Comparison of ENCODE assay signal across 8 mouse cellular contexts in the genomic region with DNA sequence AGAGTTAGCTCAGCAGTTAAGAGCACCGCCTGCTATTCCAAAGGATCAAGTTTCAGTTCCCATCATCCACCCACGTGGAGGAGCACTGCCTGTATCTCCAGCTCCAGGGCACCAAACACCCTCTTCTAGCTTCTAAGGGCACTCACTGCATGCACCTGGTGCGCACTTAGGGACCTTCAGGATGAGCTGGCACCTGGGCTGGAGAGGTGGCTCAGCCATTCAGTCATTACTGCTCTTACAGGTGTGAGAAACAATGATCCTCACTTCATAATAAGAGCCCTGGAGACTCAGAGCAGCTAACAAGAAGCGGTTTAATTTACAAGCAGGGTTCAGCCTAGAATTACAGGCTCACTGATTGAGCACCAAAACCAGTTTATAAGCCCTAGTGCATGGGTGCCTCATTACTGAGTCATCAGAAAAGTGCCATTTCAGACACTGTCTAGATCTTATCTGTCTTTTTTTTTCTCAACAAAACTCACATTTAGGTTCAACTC. TPM values are rescaled to one million over a fixed set of nuclear protein-coding genes. Genes with fewer than 3 reads are reported as not detected.
DNase-seq lines count a peak whose midpoint lies in the region; ATAC-seq and TF ChIP-seq lines count a peak whose summit lies in the region.

No protein-coding gene starts in this region.

- no peaks in the 10 kb centered on the region for H3K9me3 ChIP-seq in hindbrain, embryonic 11.5 days (ENCODE audit: control insufficient read depth, low read length)
- H3K9me3 ChIP-seq in hindbrain, embryonic 14.5 days (ENCODE audit: control insufficient read depth, low read length) = no peaks in the 10 kb centered on the region
- no peaks in the 10 kb centered on the region for H3K9me3 ChIP-seq in ES-E14 (ENCODE audit: control insufficient read depth, insufficient read depth, low read depth, low read length)
- no peaks in the 10 kb centered on the region for H3K9me3 ChIP-seq in hindbrain, embryonic 13.5 days

- no peak for ATAC-seq in hindbrain, embryonic 11.5 days (ENCODE audit: low FRiP score)
- ATAC-seq in hindbrain, embryonic 14.5 days (ENCODE audit: low FRiP score) = no peak
- no peak for ATAC-seq in hindbrain, embryonic 13.5 days (ENCODE audit: low FRiP score)

- DNase-seq in hindbrain, embryonic 11.5 days (ENCODE audit: low spot score) = peak; percentile 32
- no peak for DNase-seq in hindbrain, embryonic 14.5 days (ENCODE audit: low spot score)
- DNase-seq in ES-E14 (ENCODE audit: low read depth, low spot score) = no peak
- peak; percentile 47 for DNase-seq in lung, postnatal 36 days
- no peak for DNase-seq in ovary, postnatal 14 days (ENCODE audit: low spot score)
- DNase-seq in frontal cortex, postnatal 36 days (ENCODE audit: low spot score in 2 of 2) = no peak
- DNase-seq in left cerebral cortex, postnatal 25 days (ENCODE audit: low spot score in 2 of 2) = no peak

- peaks cover 4% of the 10 kb centered on the region; the same call in 1 of the 2 replicates for H3K4me1 ChIP-seq in hindbrain, embryonic 11.5 days (replicated peaks; ENCODE audit: control insufficient read depth, insufficient read depth, low read length)
- H3K4me1 ChIP-seq in hindbrain, embryonic 14.5 days (replicated peaks; ENCODE audit: control insufficient read depth, insufficient read depth, low read length) = no peaks in the 10 kb centered on the region
- peaks cover 2 to 3% of the 10 kb centered on the region in 2 experiments; a peak in 3 of 4 replicates for H3K4me1 ChIP-seq in ES-E14 (ENCODE audit: control insufficient read depth in 2 of 2, insufficient read depth in 2 of 2, low read length in 2 of 2, poor library complexity in 1 of 2)
- peaks cover 8% of the 10 kb centered on the region; the same call in 1 of the 2 replicates for H3K4me1 ChIP-seq in hindbrain, embryonic 13.5 days (replicated peaks)

- 3% methylated on average over 4 of the region's 4 CpGs for WGBS in hindbrain, embryonic 11.5 days
- WGBS in hindbrain, embryonic 14.5 days = 12% methylated on average over 4 of the region's 4 CpGs
- 2% methylated on average over 4 of the region's 4 CpGs for WGBS in hindbrain, embryonic 13.5 days

- H3K4me3 ChIP-seq in hindbrain, embryonic 11.5 days (ENCODE audit: low read depth, low read length) = no peak overlapping the region
- no peak overlapping the region for H3K4me3 ChIP-seq in hindbrain, embryonic 14.5 days (replicated peaks; ENCODE audit: low read length)
- H3K4me3 ChIP-seq in ES-E14 (ENCODE audit: insufficient read depth in 1 of 2, low read depth in 1 of 2, low read length in 2 of 2, poor library complexity in 1 of 2, severe bottlenecking in 1 of 2) = peak overlapping the region; percentile 18 to 34; a peak in 2 of 4 replicates
- H3K4me3 ChIP-seq in hindbrain, embryonic 13.5 days = no peak overlapping the region

- H3K36me3 ChIP-seq in hindbrain, embryonic 11.5 days (ENCODE audit: control insufficient read depth, insufficient read depth, low read length) = no peaks in the 10 kb centered on the region
- no peaks in the 10 kb centered on the region for H3K36me3 ChIP-seq in hindbrain, embryonic 14.5 days (replicated peaks; ENCODE audit: control insufficient read depth, insufficient read depth)
- H3K36me3 ChIP-seq in ES-E14 (ENCODE audit: control insufficient read depth, insufficient read depth, low read length, poor library complexity, severe bottlenecking) = no peaks in the 10 kb centered on the region
- no peaks in the 10 kb centered on the region for H3K36me3 ChIP-seq in hindbrain, embryonic 13.5 days

- H3K27me3 ChIP-seq in hindbrain, embryonic 11.5 days (ENCODE audit: control insufficient read depth, insufficient read depth, low read length) = no peaks in the 10 kb centered on the region
- no peaks in the 10 kb centered on the region for H3K27me3 ChIP-seq in hindbrain, embryonic 14.5 days (ENCODE audit: control insufficient read depth, insufficient read depth, low read length)
- no peaks in the 10 kb centered on the region for H3K27me3 ChIP-seq in hindbrain, embryonic 13.5 days

- intact Hi-C loops in left cerebral cortex, postnatal 25 days (cut with DNase I) = no loop called here

- no peak overlapping the region for H3K27ac ChIP-seq in hindbrain, embryonic 11.5 days (ENCODE audit: low read depth, low read length)
- no peak overlapping the region for H3K27ac ChIP-seq in hindbrain, embryonic 14.5 days
- no peak overlapping the region for H3K27ac ChIP-seq in ES-E14 (ENCODE audit: insufficient read depth, low read depth, low read length, poor library complexity, severe bottlenecking)
- H3K27ac ChIP-seq in hindbrain, embryonic 13.5 days = no peak overlapping the region

- H3K9ac ChIP-seq in hindbrain, embryonic 11.5 days (ENCODE audit: low read depth, low read length) = no peak overlapping the region
- no peak overlapping the region for H3K9ac ChIP-seq in hindbrain, embryonic 14.5 days
- H3K9ac ChIP-seq in ES-E14 (ENCODE audit: insufficient read depth, low read depth, low read length, poor library complexity, severe bottlenecking) = peak overlapping the region; percentile 43; the same call in 1 of the 2 replicates
- no peak overlapping the region for H3K9ac ChIP-seq in hindbrain, embryonic 13.5 days

- in situ Hi-C loops in ES-E14 (cut with MboI; ENCODE audit: low sequenced_read_pairs in 2 of 2, unreplicated experiment in 2 of 2) = no loop called here

- no peak overlapping the region; the same call in 1 of the 2 replicates for H3K4me2 ChIP-seq in hindbrain, embryonic 11.5 days (replicated peaks; ENCODE audit: low read depth, low read length)
- H3K4me2 ChIP-seq in hindbrain, embryonic 14.5 days (replicated peaks) = no peak overlapping the region
- peak overlapping the region; percentile 18; the same call in 1 of the 2 replicates for H3K4me2 ChIP-seq in hindbrain, embryonic 13.5 days

TF ChIP-seq in ES-E14, 5 proteins besides CTCF, POLR2A, EP300 and RAD21:
- no peak for TF ChIP-seq CHD2 (IDR thresholded peaks at IDR 0.05; ENCODE audit: low read depth, low read length)
- TF ChIP-seq ZNF384 (IDR thresholded peaks at IDR 0.05; ENCODE audit: low read depth, low read length) = no peak
- no peak for TF ChIP-seq ZC3H11A (IDR thresholded peaks at IDR 0.05; ENCODE audit: borderline replicate concordance, low read depth, low read length)
- TF ChIP-seq HCFC1 (IDR thresholded peaks at IDR 0.05; ENCODE audit: borderline replicate concordance, insufficient read depth, low read length) = no peak
- no peak for TF ChIP-seq MAFK (IDR thresholded peaks at IDR 0.05; ENCODE audit: insufficient read depth, low read depth, low read length)

RNA-seq across cellular contexts. Expression of a gene that starts 37.7 kb away (rescaled TPM):
- 24.5 and 24.8 TPM in 2 replicates for polyA plus RNA-seq in hindbrain, embryonic 11.5 days (2014; fragmentation: Nextera tagmentation; extraction: Ambion mirVana)
- polyA plus RNA-seq in hindbrain, embryonic 14.5 days (2014; fragmentation: Nextera tagmentation; extraction: Ambion mirVana) = 21.8 and 24.7 TPM in 2 replicates
- 38.4 and 47.6 TPM in 2 replicates for total RNA-seq in ES-E14 (2012; rRNA removed)
- polyA plus RNA-seq in hindbrain, embryonic 13.5 days (2015; fragmentation: Nextera tagmentation; extraction: Ambion mirVana) = 13.7 and 19.6 TPM in 2 replicates
- total RNA-seq in left cerebral cortex, postnatal 25 days (2021) = 10 to 100 TPM; 33.4 to 39.3 TPM

RNA-seq across cellular contexts. Expression of a gene that starts 38.8 kb away (rescaled TPM):
- 12.5 and 17.0 TPM in 2 replicates for polyA plus RNA-seq in hindbrain, embryonic 11.5 days (2014; fragmentation: Nextera tagmentation; extraction: Ambion mirVana)
- 11.0 and 12.0 TPM in 2 replicates for polyA plus RNA-seq in hindbrain, embryonic 14.5 days (2014; fragmentation: Nextera tagmentation; extraction: Ambion mirVana)
- 7.0 and 11.9 TPM in 2 replicates for total RNA-seq in ES-E14 (2012; rRNA removed)
- polyA plus RNA-seq in hindbrain, embryonic 13.5 days (2015; fragmentation: Nextera tagmentation; extraction: Ambion mirVana) = 7.7 and 8.2 TPM in 2 replicates
- total RNA-seq in left cerebral cortex, postnatal 25 days (2021) = 10 to 100 TPM; 11.4 to 12.1 TPM

Comparison
In these comparisons a context has a peak if more than half of its experiments do, and no peak if none do; other contexts are left out.
1. DNase-seq: peak in hindbrain, embryonic 11.5 days (single experiment) and lung, postnatal 36 days (single experiment); none in hindbrain, embryonic 14.5 days (single experiment), ES-E14 (single experiment), ovary, postnatal 14 days (single experiment), frontal cortex, postnatal 36 days (0 of 2) and left cerebral cortex, postnatal 25 days (0 of 2).
2. H3K4me3 ChIP-seq: peak in ES-E14 (2 of 2); none in hindbrain, embryonic 11.5 days (single experiment), hindbrain, embryonic 14.5 days (single experiment) and hindbrain, embryonic 13.5 days (single experiment).